In genomic region chr7:75682901-75683300, GRCm38 (mm10) we compare ENCODE assay signal across 22 mouse cellular contexts.
DNase-seq lines count a peak whose midpoint lies in the region; ATAC-seq and TF ChIP-seq lines count a peak whose summit lies in the region.
"Had no signal": no experiment of that assay in that cellular context is flagged by ENCODE, and none has a peak within 500 bp of the region (broad histone marks: within the 10 kb centered on the region; RNA-seq: fewer than 3 reads in every experiment).

No protein-coding gene starts in this region.

- intact Hi-C loops in gastrocnemius, adult 2 months (cut with DNase I): loop anchor here (5.0 kb wide), 2 partner anchors 36 to 116 kb away; no protein-coding TSS in a partner anchor

- TF ChIP-seq EP300 in lung, postnatal 0 days (IDR thresholded peaks at IDR 0.05): no peak

- H3K4me2 ChIP-seq in lung, postnatal 0 days (replicated peaks; ENCODE audit: low read depth, low read length): no peak overlapping the region
- H3K4me2 ChIP-seq: forebrain, embryonic 15.5 days; heart, embryonic 13.5 days; limb, embryonic 13.5 days; liver, embryonic 15.5 days; midbrain, embryonic 13.5 days; neural tube, embryonic 13.5 days had no signal

- peak; percentile 45 for DNase-seq in gastrocnemius, adult 2 months
- DNase-seq in gastrocnemius, postnatal 4 days (ENCODE audit: low spot score in 2 of 2): no peak
- DNase-seq in lung, postnatal 0 days (ENCODE audit: low spot score): peak; percentile 25
- DNase-seq in lung, adult 2 months: no peak
- DNase-seq in adipocyte (ENCODE audit: low spot score): peak; percentile 75
- DNase-seq in skeletal muscle tissue, adult 2 months (ENCODE audit: low read depth, low spot score): peak; percentile 57
- no peak for DNase-seq in adrenal gland, adult 18-20 months (ENCODE audit: low spot score in 2 of 2)
- DNase-seq in adrenal gland, postnatal 10 days: no peak
- DNase-seq: adrenal gland, postnatal 36 days; B cell, adult 2 months; cerebellum, adult 2 months; kidney, adult 11 months; lung, postnatal 10 days; right cerebral cortex, adult 18-20 months; thymus, postnatal 36 days had no signal

- no peaks in the 10 kb centered on the region for H3K4me1 ChIP-seq in lung, postnatal 0 days (ENCODE audit: insufficient read depth, low read depth, low read length)
- H3K4me1 ChIP-seq in lung, adult 2 months (ENCODE audit: control insufficient read depth, insufficient read depth, low read length): peaks cover 3% of the 10 kb centered on the region; the same call in 1 of the 2 replicates
- H3K4me1 ChIP-seq: forebrain, embryonic 15.5 days; heart, embryonic 13.5 days; liver, embryonic 15.5 days; midbrain, embryonic 13.5 days; neural tube, embryonic 13.5 days had no signal

- no peak; the same call in 1 of the 2 replicates for TF ChIP-seq CTCF in gastrocnemius, adult 2 months (IDR thresholded peaks at IDR 0.05)
- no peak for TF ChIP-seq CTCF in lung, postnatal 0 days (IDR thresholded peaks at IDR 0.05)
- no peak for TF ChIP-seq CTCF in lung, adult 2 months (IDR thresholded peaks at IDR 0.05; ENCODE audit: insufficient read depth, low read length)

- H3K36me3 ChIP-seq in lung, postnatal 0 days (ENCODE audit: insufficient read depth, low read length): peaks cover 18% of the 10 kb centered on the region
- H3K36me3 ChIP-seq: forebrain, embryonic 15.5 days; midbrain, embryonic 13.5 days had no signal

- H3K9ac ChIP-seq in lung, postnatal 0 days (replicated peaks; ENCODE audit: low read depth): no peak overlapping the region
- H3K9ac ChIP-seq: forebrain, embryonic 15.5 days; heart, embryonic 13.5 days; limb, embryonic 13.5 days; liver, embryonic 15.5 days; midbrain, embryonic 13.5 days; neural tube, embryonic 13.5 days had no signal

- H3K9me3 ChIP-seq in lung, postnatal 0 days (ENCODE audit: low read length): no peaks in the 10 kb centered on the region
- H3K9me3 ChIP-seq: forebrain, embryonic 15.5 days; heart, embryonic 13.5 days; limb, embryonic 13.5 days; liver, embryonic 15.5 days; midbrain, embryonic 13.5 days; neural tube, embryonic 13.5 days had no signal

- WGBS in lung, postnatal 0 days: 84% methylated on average over 1 of the region's 1 CpGs
- WGBS in lung, adult 2 months: 77% methylated on average over 1 of the region's 1 CpGs

- H3K4me3 ChIP-seq in gastrocnemius, adult 2 months: no peak overlapping the region
- H3K4me3 ChIP-seq in lung, postnatal 0 days (ENCODE audit: low read depth, low read length): no peak overlapping the region
- H3K4me3 ChIP-seq in lung, adult 2 months (replicated peaks; ENCODE audit: extremely low read depth, low read depth, low read length): no peak overlapping the region
- H3K4me3 ChIP-seq: forebrain, embryonic 15.5 days; heart, embryonic 13.5 days; limb, embryonic 13.5 days; liver, embryonic 15.5 days; midbrain, embryonic 13.5 days; neural tube, embryonic 13.5 days had no signal

- no peak for ATAC-seq in lung, postnatal 0 days
- ATAC-seq: forebrain, embryonic 15.5 days; hindbrain, postnatal 0 days; midbrain, embryonic 13.5 days had no signal

- H3K27me3 ChIP-seq in lung, postnatal 0 days (replicated peaks; ENCODE audit: insufficient read depth, low read length): no peaks in the 10 kb centered on the region
- H3K27me3 ChIP-seq: forebrain, embryonic 15.5 days; heart, embryonic 13.5 days; limb, embryonic 13.5 days; liver, embryonic 15.5 days; midbrain, embryonic 13.5 days; neural tube, embryonic 13.5 days had no signal

- no peak for TF ChIP-seq POLR2A in lung, adult 2 months (IDR thresholded peaks at IDR 0.05; ENCODE audit: borderline replicate concordance, extremely low read depth, low read depth, low read length)

- H3K27ac ChIP-seq in gastrocnemius, adult 2 months: peak overlapping the region; percentile 50
- H3K27ac ChIP-seq in lung, postnatal 0 days (ENCODE audit: low read length): no peak overlapping the region
- H3K27ac ChIP-seq: forebrain, embryonic 15.5 days; heart, embryonic 13.5 days; hindbrain, postnatal 0 days; liver, embryonic 15.5 days; midbrain, embryonic 13.5 days; neural tube, embryonic 13.5 days had no signal

Comparison
In these comparisons a context has a peak if more than half of its experiments do, and no peak if none do; other contexts are left out.
1. DNase-seq: peak in gastrocnemius, adult 2 months (single experiment), lung, postnatal 0 days (single experiment), adipocyte (single experiment) and skeletal muscle tissue, adult 2 months (single experiment); none in gastrocnemius, postnatal 4 days (0 of 2), lung, adult 2 months (single experiment), adrenal gland, adult 18-20 months (0 of 2) and adrenal gland, postnatal 10 days (single experiment).